Mouse (Mus musculus): ENCODE results near the gene Cacng4. TPM values are rescaled to one million over a fixed set of nuclear protein-coding genes. Genes with fewer than 3 reads are reported as not detected.

Cacng4 gene
- total RNA-seq, 2 experiments from 2014 or later: 55.4 to 56.2 TPM

GRCm38 (mm10) chr11:107782591-107782990, 11.8 kb downstream of the Cacng4 start:
- intact Hi-C loops (cut with DNase I): no loop called here
- DNase-seq (ENCODE audit: low spot score in 2 of 2): no peak

GRCm38 (mm10) chr11:107778859-107779258, 15.5 kb downstream of the Cacng4 start:
- intact Hi-C loops (cut with DNase I): no loop called here
- DNase-seq (ENCODE audit: low spot score in 2 of 2): peak in 1 of 2 experiments; percentile 44

GRCm38 (mm10) chr11:107777487-107777886, 16.9 kb downstream of the Cacng4 start:
- DNase-seq (ENCODE audit: low spot score in 2 of 2): no peak
- intact Hi-C loops (cut with DNase I): no loop called here

GRCm38 (mm10) chr11:107773312-107773711, 21.0 kb downstream of the Cacng4 start:
- DNase-seq (ENCODE audit: low spot score in 2 of 2): no peak
- intact Hi-C loops (cut with DNase I): no loop called here

GRCm38 (mm10) chr11:107772002-107772401, 22.4 kb downstream of the Cacng4 start:
- intact Hi-C loops (cut with DNase I): no loop called here
- DNase-seq (ENCODE audit: low spot score in 2 of 2): no peak

GRCm38 (mm10) chr11:107768361-107768760, 26.0 kb downstream of the Cacng4 start:
- no peak for DNase-seq (ENCODE audit: low spot score in 2 of 2)
- intact Hi-C loops (cut with DNase I): no loop called here

GRCm38 (mm10) chr11:107766932-107767331, 27.4 kb downstream of the Cacng4 start:
- intact Hi-C loops (cut with DNase I): no loop called here
- DNase-seq (ENCODE audit: low spot score in 2 of 2): no peak

- peak in 1 of 2 experiments; percentile 40 for DNase-seq (ENCODE audit: low spot score in 2 of 2)
- intact Hi-C loops (cut with DNase I): no loop called here
Observed at GRCm38 (mm10) chr11:107762688-107763460, 31.5 kb downstream of the Cacng4 start.

GRCm38 (mm10) chr11:107761790-107762500, 32.4 kb downstream of the Cacng4 start:
- intact Hi-C loops (cut with DNase I): no loop called here
- no peak for DNase-seq (ENCODE audit: low spot score in 2 of 2)

- DNase-seq (ENCODE audit: low spot score in 2 of 2): peak in 1 of 2 experiments; percentile 37
- intact Hi-C loops (cut with DNase I): no loop called here
Observed at GRCm38 (mm10) chr11:107760001-107760400, 34.4 kb downstream of the Cacng4 start.

- intact Hi-C loops (cut with DNase I): no loop called here
- DNase-seq (ENCODE audit: low spot score in 2 of 2): peak in 1 of 2 experiments; percentile 55
Observed at GRCm38 (mm10) chr11:107759516-107759915, 34.8 kb downstream of the Cacng4 start.

GRCm38 (mm10) chr11:107749114-107749513, 45.2 kb downstream of the Cacng4 start:
- no peak for DNase-seq (ENCODE audit: low spot score in 2 of 2)
- intact Hi-C loops (cut with DNase I): no loop called here

- DNase-seq (ENCODE audit: low spot score in 2 of 2): no peak
Observed at GRCm38 (mm10) chr11:107748243-107749035, 45.9 kb downstream of the Cacng4 start.

GRCm38 (mm10) chr11:107743100-107743499, 51.3 kb downstream of the Cacng4 start:
- intact Hi-C loops (cut with DNase I): no loop called here
- DNase-seq (ENCODE audit: low spot score in 2 of 2): no peak

More at GRCm38 (mm10) chr11:107748243-107749035, 45.9 kb downstream of the Cacng4 start:
- intact Hi-C loops (cut with DNase I): no loop called here

- DNase-seq (ENCODE audit: low spot score in 2 of 2): peak; percentile 30 to 35
Observed at GRCm38 (mm10) chr11:107738418-107739099, 55.8 kb downstream of the Cacng4 start.

GRCm38 (mm10) chr11:107737886-107738285, 56.5 kb downstream of the Cacng4 start:
- no peak for DNase-seq (ENCODE audit: low spot score in 2 of 2)
- intact Hi-C loops (cut with DNase I): no loop called here

More at GRCm38 (mm10) chr11:107738418-107739099, 55.8 kb downstream of the Cacng4 start:
- intact Hi-C loops (cut with DNase I): no loop called here

GRCm38 (mm10) chr11:107734133-107734532, 60.2 kb downstream of the Cacng4 start:
- DNase-seq (ENCODE audit: low spot score in 2 of 2): no peak
- intact Hi-C loops (cut with DNase I): no loop called here

- DNase-seq (ENCODE audit: low spot score in 2 of 2): no peak
- intact Hi-C loops (cut with DNase I): no loop called here
Observed at GRCm38 (mm10) chr11:107731498-107731897, 62.9 kb downstream of the Cacng4 start.

- DNase-seq (ENCODE audit: low spot score in 2 of 2): peak; percentile 34 to 46
Observed at GRCm38 (mm10) chr11:107730940-107731339, 63.4 kb downstream of the Cacng4 start.

More at GRCm38 (mm10) chr11:107730940-107731339, 63.4 kb downstream of the Cacng4 start:
- intact Hi-C loops (cut with DNase I): no loop called here
